Mouse (Mus musculus): ENCODE results near the gene Utp4. TPM values are rescaled to one million over a fixed set of nuclear protein-coding genes. Genes with fewer than 3 reads are reported as not detected.

The Utp4 gene
- polyA plus RNA-seq, 1 experiment = 14.5 TPM

- Histone ChIP-seq H3K4me3 (replicated peaks; ENCODE audit: extremely low read depth, low read depth, low read length) (no peak overlapping the region), H3K4me1 (ENCODE audit: control insufficient read depth, insufficient read depth, low read length) (peaks cover 8% of the 10 kb centered on the region)
- DNase-seq = no peak
- WGBS = 74% methylated on average over 3 of the region's 3 CpGs
- TF ChIP-seq POLR2A (IDR thresholded peaks at IDR 0.05; ENCODE audit: borderline replicate concordance, extremely low read depth, low read depth, low read length) = no peak
- TF ChIP-seq CTCF (IDR thresholded peaks at IDR 0.05; ENCODE audit: insufficient read depth, low read length) = no peak
These were observed 63.6 kb downstream of the Utp4 start for GRCm38 (mm10) chr8:106957086-106957485.

- H3K4me3 ChIP-seq (replicated peaks; ENCODE audit: extremely low read depth, low read depth, low read length) = no peak overlapping the region
- peaks cover 10% of the 10 kb centered on the region for H3K4me1 ChIP-seq (ENCODE audit: control insufficient read depth, insufficient read depth, low read length)
- DNase-seq = no peak
- TF ChIP-seq CTCF (IDR thresholded peaks at IDR 0.05; ENCODE audit: insufficient read depth, low read length) = no peak
- TF ChIP-seq POLR2A (IDR thresholded peaks at IDR 0.05; ENCODE audit: borderline replicate concordance, extremely low read depth, low read depth, low read length) = no peak
- 72% methylated on average over 3 of the region's 3 CpGs for WGBS
These were observed 64.8 kb downstream of the Utp4 start for GRCm38 (mm10) chr8:106958212-106958611.

GRCm38 (mm10) chr8:106959626-106960025, 66.2 kb downstream of the Utp4 start:
- no peak for DNase-seq
- Histone ChIP-seq H3K4me3 (replicated peaks; ENCODE audit: extremely low read depth, low read depth, low read length) (no peak overlapping the region), H3K4me1 (ENCODE audit: control insufficient read depth, insufficient read depth, low read length) (peaks cover 4% of the 10 kb centered on the region)
- TF ChIP-seq POLR2A (IDR thresholded peaks at IDR 0.05; ENCODE audit: borderline replicate concordance, extremely low read depth, low read depth, low read length) = no peak
- no peak for TF ChIP-seq CTCF (IDR thresholded peaks at IDR 0.05; ENCODE audit: insufficient read depth, low read length)
- 70% methylated on average over 2 of the region's 2 CpGs for WGBS

- DNase-seq = no peak
- Histone ChIP-seq H3K4me1 (ENCODE audit: control insufficient read depth, insufficient read depth, low read length) (peaks cover 4% of the 10 kb centered on the region), H3K4me3 (replicated peaks; ENCODE audit: extremely low read depth, low read depth, low read length) (no peak overlapping the region)
- WGBS = 51% methylated on average over 3 of the region's 3 CpGs
- TF ChIP-seq CTCF (IDR thresholded peaks at IDR 0.05; ENCODE audit: insufficient read depth, low read length) = no peak
- TF ChIP-seq POLR2A (IDR thresholded peaks at IDR 0.05; ENCODE audit: borderline replicate concordance, extremely low read depth, low read depth, low read length) = no peak
These were observed 68.9 kb downstream of the Utp4 start for GRCm38 (mm10) chr8:106962322-106962721.

GRCm38 (mm10) chr8:106963365-106963764, 69.9 kb downstream of the Utp4 start:
- H3K4me1 ChIP-seq (ENCODE audit: control insufficient read depth, insufficient read depth, low read length) = peaks cover 4% of the 10 kb centered on the region
- TF ChIP-seq POLR2A (IDR thresholded peaks at IDR 0.05; ENCODE audit: borderline replicate concordance, extremely low read depth, low read depth, low read length) (no peak), CTCF (IDR thresholded peaks at IDR 0.05; ENCODE audit: insufficient read depth, low read length) (no peak)
- 65% methylated on average over 6 of the region's 6 CpGs for WGBS
- no peak overlapping the region for H3K4me3 ChIP-seq (replicated peaks; ENCODE audit: extremely low read depth, low read depth, low read length)
- DNase-seq = no peak

- no peak overlapping the region for H3K4me3 ChIP-seq (replicated peaks; ENCODE audit: extremely low read depth, low read depth, low read length)
- TF ChIP-seq POLR2A (IDR thresholded peaks at IDR 0.05; ENCODE audit: borderline replicate concordance, extremely low read depth, low read depth, low read length) = no peak
- no peak for TF ChIP-seq CTCF (IDR thresholded peaks at IDR 0.05; ENCODE audit: insufficient read depth, low read length)
- peaks cover 4% of the 10 kb centered on the region for H3K4me1 ChIP-seq (ENCODE audit: control insufficient read depth, insufficient read depth, low read length)
- DNase-seq = no peak
- 62% methylated on average over 4 of the region's 4 CpGs for WGBS
These were observed 71.1 kb downstream of the Utp4 start for GRCm38 (mm10) chr8:106964573-106964972.

GRCm38 (mm10) chr8:106969964-106970363, 76.5 kb downstream of the Utp4 start:
- no peak for DNase-seq
- TF ChIP-seq POLR2A (IDR thresholded peaks at IDR 0.05; ENCODE audit: borderline replicate concordance, extremely low read depth, low read depth, low read length) (no peak), CTCF (IDR thresholded peaks at IDR 0.05; ENCODE audit: insufficient read depth, low read length) (no peak)
- 63% methylated on average over 3 of the region's 3 CpGs for WGBS
- Histone ChIP-seq H3K4me3 (replicated peaks; ENCODE audit: extremely low read depth, low read depth, low read length) (no peak overlapping the region), H3K4me1 (ENCODE audit: control insufficient read depth, insufficient read depth, low read length) (peaks cover 8% of the 10 kb centered on the region)

- 29% methylated on average over 5 of the region's 5 CpGs for WGBS
- no peak for TF ChIP-seq POLR2A (IDR thresholded peaks at IDR 0.05; ENCODE audit: borderline replicate concordance, extremely low read depth, low read depth, low read length)
- TF ChIP-seq CTCF (IDR thresholded peaks at IDR 0.05; ENCODE audit: insufficient read depth, low read length) = no peak
- Histone ChIP-seq H3K4me1 (ENCODE audit: control insufficient read depth, insufficient read depth, low read length) (peaks cover 8% of the 10 kb centered on the region), H3K4me3 (replicated peaks; ENCODE audit: extremely low read depth, low read depth, low read length) (no peak overlapping the region)
- no peak for DNase-seq
These were observed 78.5 kb downstream of the Utp4 start for GRCm38 (mm10) chr8:106971916-106972315.

Other genes with a start within 250 kb of the Utp4 start
- gene Tango6, start 210.6 kb upstream of the Utp4 start, polyA plus RNA-seq (2012; rRNA removed) = 4.3 and 5.9 TPM in 2 replicates
- 0.48 and 0.89 TPM in 2 replicates for gene Has3, start 23.4 kb upstream of the Utp4 start, polyA plus RNA-seq (2012; rRNA removed)
- gene Sntb2, start 42.1 kb downstream of the Utp4 start, polyA plus RNA-seq (2012; rRNA removed) = 9.9 and 12.1 TPM in 2 replicates
- gene Vps4a, start 137.6 kb downstream of the Utp4 start, polyA plus RNA-seq (2012; rRNA removed) = 19.6 and 27.8 TPM in 2 replicates
- gene Pdf, start 155.0 kb downstream of the Utp4 start, polyA plus RNA-seq (2012; rRNA removed) = 30.2 and 54.6 TPM in 2 replicates
- gene Cog8, start 163.1 kb downstream of the Utp4 start, polyA plus RNA-seq (2012; rRNA removed) = 24.7 and 31.6 TPM in 2 replicates
- 20.3 and 26.0 TPM in 2 replicates for gene Nip7, start 163.2 kb downstream of the Utp4 start, polyA plus RNA-seq (2012; rRNA removed)
- gene Tmed6, start 172.0 kb downstream of the Utp4 start, polyA plus RNA-seq (2012; rRNA removed) = 0.65 and 0.99 TPM in 2 replicates
- 9.5 and 13.5 TPM in 2 replicates for gene Terf2, start 202.9 kb downstream of the Utp4 start, polyA plus RNA-seq (2012; rRNA removed)